Comparison of ENCODE assay signal across 8 mouse cellular contexts in the genomic region with DNA sequence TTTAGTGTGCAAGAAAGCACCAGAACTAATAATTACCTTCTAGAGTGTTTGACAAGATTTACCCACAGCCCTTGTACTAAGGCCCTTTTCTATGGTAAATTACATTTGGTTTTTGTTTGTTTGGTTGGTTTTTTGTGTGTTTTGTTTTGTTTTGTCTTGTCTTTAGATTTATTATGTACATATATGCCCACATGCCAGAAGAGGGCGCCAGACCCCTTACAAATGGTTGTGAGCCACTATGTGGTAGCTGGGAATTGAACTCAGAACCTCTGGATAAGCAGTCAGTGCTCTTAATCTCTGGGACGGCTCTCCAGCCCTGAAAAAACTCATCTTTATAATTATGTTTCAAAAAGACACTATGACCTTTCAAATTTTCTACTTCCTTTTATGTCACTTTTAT. TPM values are rescaled to one million over a fixed set of nuclear protein-coding genes. Genes with fewer than 3 reads are reported as not detected.
DNase-seq lines count a peak whose midpoint lies in the region; ATAC-seq and TF ChIP-seq lines count a peak whose summit lies in the region.

No protein-coding gene starts in this region.

- peak; percentile 53 for DNase-seq in gastrocnemius, postnatal 10 days
- DNase-seq in gastrocnemius, adult 18-20 months (ENCODE audit: low spot score) = no peak
- DNase-seq in ovary, postnatal 36 days (ENCODE audit: low spot score) = peak; percentile 34
- DNase-seq in ovary, adult 18-20 months (ENCODE audit: low spot score) = no peak
- peak; percentile 31 for DNase-seq in brain, embryonic 14.5 days (ENCODE audit: low read depth)
- peak; percentile 34 for DNase-seq in kidney, postnatal 14 days

- H3K27ac ChIP-seq in small intestine, adult 2 months (ENCODE audit: insufficient read depth, low read depth, low read length) = no peak overlapping the region

- no peaks in the 10 kb centered on the region for H3K36me3 ChIP-seq in small intestine, adult 2 months (ENCODE audit: control insufficient read depth, insufficient read depth, low read length)

- no peak for TF ChIP-seq POLR2A in brain, embryonic 14.5 days (IDR thresholded peaks at IDR 0.05; ENCODE audit: borderline replicate concordance, extremely low read depth, insufficient read depth, insufficient read length, poor library complexity, severe bottlenecking)
- no peak for TF ChIP-seq POLR2A in small intestine, adult 2 months (IDR thresholded peaks at IDR 0.05; ENCODE audit: low read depth, low read length)

- H3K4me1 ChIP-seq in small intestine, adult 2 months (ENCODE audit: control insufficient read depth, insufficient read depth, insufficient read length, low read length) = no peaks in the 10 kb centered on the region

- TF ChIP-seq CTCF in brain, embryonic 14.5 days (IDR thresholded peaks at IDR 0.05; ENCODE audit: borderline replicate concordance, extremely low read depth, insufficient read depth, insufficient read length) = peak; percentile 31; the same call in 1 of the 2 replicates
- TF ChIP-seq CTCF in small intestine, adult 2 months (IDR thresholded peaks at IDR 0.05; ENCODE audit: extremely low read depth, insufficient read length, insufficient replicate concordance, low read depth, low read length) = peak; percentile 47; the same call in 1 of the 2 replicates

- no peak for ATAC-seq in monocyte, adult 5-6 weeks (replicated peaks; ENCODE audit: insufficient number of reproducible peaks, low FRiP score, low TSS enrichment, poor library complexity, severe bottlenecking)

- 13% methylated on average over 2 of the region's 2 CpGs for WGBS in small intestine, adult 2 months

- H3K4me3 ChIP-seq in small intestine, adult 2 months (ENCODE audit: low read depth, low read length) = no peak overlapping the region

- H3K27me3 ChIP-seq in small intestine, adult 2 months (ENCODE audit: control insufficient read depth, insufficient read depth, low read length) = no peaks in the 10 kb centered on the region

RNA-seq across cellular contexts. Expression of a gene that starts 37.9 kb away (rescaled TPM):
- 100 to 1,000 TPM; 664 to 666 TPM for total RNA-seq in gastrocnemius, postnatal 10 days (2021)
- 1,000 to 10,000 TPM; 1,684 to 1,873 TPM for total RNA-seq in gastrocnemius, adult 18-20 months (2021)
- 0.77 and 1.4 TPM in 2 replicates for polyA plus RNA-seq in brain, embryonic 14.5 days (2012; rRNA removed)
- polyA plus RNA-seq in small intestine, adult 2 months (2012; rRNA removed) = 0.57 and 1.2 TPM in 2 replicates
- total RNA-seq in monocyte, adult 5-6 weeks (2017) = under 0.01 to 0.58 TPM in 2 of 3 replicates, not detected in the other

Comparison
In these comparisons a context has a peak if more than half of its experiments do, and no peak if none do; other contexts are left out.
1. DNase-seq: peak in gastrocnemius, postnatal 10 days (single experiment), ovary, postnatal 36 days (single experiment), brain, embryonic 14.5 days (single experiment) and kidney, postnatal 14 days (single experiment); none in gastrocnemius, adult 18-20 months (single experiment) and ovary, adult 18-20 months (single experiment).
2. RNA of a gene that starts 37.9 kb away (total RNA-seq): 1,684 to 1,873 TPM in gastrocnemius, adult 18-20 months and 664 to 666 TPM in gastrocnemius, postnatal 10 days; under 0.01 to 0.58 TPM in monocyte, adult 5-6 weeks; every median in the first group is over 100 times any median in the second.